Mouse (Mus musculus) heart, embryonic 13.5 days (tissue): ENCODE data around the gene Haus2. TPM values are rescaled to one million over a fixed set of nuclear protein-coding genes. Genes with fewer than 3 reads are reported as not detected.
"Not testable (repeated sequence)": the region's sequence is repeated elsewhere in the genome, so short reads cannot be mapped to it uniquely, and the experiment has no call there.

Source experiments
- ATAC-seq: fragments of 200-750 bp; cut with Nextera tagmentation; 2 replicates; pipeline ENCODE4 v1.8.0; 2017; ENCODE audit warnings: moderate TSS enrichment; ENCODE audit not compliant: insufficient number of reproducible peaks, low FRiP score, low TSS enrichment; ENCODE audit errors: extremely low read depth
- H3K27ac ChIP-seq: fragments of 300-500 bp; sonication (generic); replicated peaks from 2 replicates; pipeline ENCODE4 v1.5.1; 2015; ENCODE audit warnings: moderate library complexity, mild to moderate bottlenecking, inconsistent platforms
- H3K27me3 ChIP-seq: fragments of 300-500 bp; sonication (generic); replicated peaks from 2 replicates; pipeline ENCODE4 v1.6.1; 2015; ENCODE audit warnings: mild to moderate bottlenecking, inconsistent platforms
- H3K36me3 ChIP-seq: fragments of 300-500 bp; sonication (generic); 2 replicates; pipeline ENCODE4 v1.6.1; 2015; ENCODE audit warnings: mild to moderate bottlenecking, inconsistent platforms
- H3K4me1 ChIP-seq: fragments of 300-500 bp; sonication (generic); 2 replicates; pipeline ENCODE4 v1.6.1; 2015; ENCODE audit warnings: inconsistent platforms
- H3K4me2 ChIP-seq: fragments of 300-500 bp; sonication (generic); 2 replicates; pipeline ENCODE4 v1.6.1; 2015; ENCODE audit warnings: inconsistent platforms, mild to moderate bottlenecking, moderate library complexity
- H3K4me3 ChIP-seq: fragments of 300-500 bp; sonication (generic); 2 replicates; pipeline ENCODE4 v1.5.1; 2015; ENCODE audit warnings: moderate library complexity, mild to moderate bottlenecking, inconsistent platforms
- H3K9ac ChIP-seq: fragments of 300-500 bp; sonication (generic); 2 replicates; pipeline ENCODE4 v1.6.1; 2015; ENCODE audit warnings: inconsistent platforms, mild to moderate bottlenecking, moderate library complexity
- H3K9me3 ChIP-seq: fragments of 300-500 bp; sonication (generic); 2 replicates; pipeline ENCODE4 v1.6.1; 2016; ENCODE audit warnings: inconsistent platforms
- WGBS: fragments of 180-500 bp; shearing (Covaris S2); methylation state at CpG from one replicate; pipeline ENCODE4 v1.1.7; 2015; ENCODE audit warnings: mixed read lengths; 5-methylcytosine and 5-hydroxymethylcytosine counted together
- polyA plus RNA-seq: library from polyadenylated mRNA; unstranded; fragments of >200 nt; fragmentation: Nextera tagmentation; extraction: Ambion mirVana; gene quantifications from 2 replicates; pipeline ENCODE4 v1.2.1, GENCODE M21; 2015

Haus2 gene
- 18.9 and 20.2 TPM in 2 replicates for polyA plus RNA-seq

GRCm38 (mm10) chr2:120608830-120609723, at the start of gene Haus2, which contains the start of gene Lrrc57:
Haus2 (plus strand) TSS chr2:120609383.
Lrrc57 (minus strand) TSS chr2:120609520.
- H3K4me2 ChIP-seq, result peak within 1 kb of the TSS; percentile 95
- peak within 1 kb of the TSS; percentile 90 for H3K4me3 ChIP-seq
- peaks cover 26% of the 10 kb centered on the region for H3K4me1 ChIP-seq
- no peaks in the 10 kb centered on the region for H3K27me3 ChIP-seq
- under 1% methylated on average over 52 of the region's 52 CpGs for WGBS
- H3K27ac ChIP-seq, result peak within 1 kb of the TSS; percentile 95
- peak; percentile 90 for ATAC-seq
- peaks cover 30% of the 10 kb centered on the region for H3K36me3 ChIP-seq
- no peaks in the 10 kb centered on the region for H3K9me3 ChIP-seq
- H3K9ac ChIP-seq, result peak within 1 kb of the TSS; percentile 92

GRCm38 (mm10) chr2:120561524-120561923, 47.7 kb upstream of the Haus2 start:
- 88% methylated on average over 1 of the region's 1 CpGs for WGBS
- H3K9ac ChIP-seq, result no peak overlapping the region; the same call in 1 of the 2 replicates
- H3K36me3 ChIP-seq, result peaks cover 20% of the 10 kb centered on the region
- H3K4me3 ChIP-seq, result no peak overlapping the region
- peaks cover 18% of the 10 kb centered on the region for H3K4me1 ChIP-seq
- no peak for ATAC-seq
- no peaks in the 10 kb centered on the region for H3K27me3 ChIP-seq
- no peaks in the 10 kb centered on the region for H3K9me3 ChIP-seq
- H3K27ac ChIP-seq, result no peak overlapping the region
- peak overlapping the region; percentile 77; the same call in 1 of the 2 replicates for H3K4me2 ChIP-seq

GRCm38 (mm10) chr2:120562859-120563234, 46.3 kb upstream of the Haus2 start:
- peak overlapping the region; percentile 75 for H3K4me3 ChIP-seq
- ATAC-seq, result no peak
- H3K27me3 ChIP-seq, result no peaks in the 10 kb centered on the region
- peaks cover 10% of the 10 kb centered on the region for H3K36me3 ChIP-seq
- H3K4me1 ChIP-seq, result peaks cover 20% of the 10 kb centered on the region
- 19% methylated on average over 9 of the region's 9 CpGs for WGBS
- H3K27ac ChIP-seq, result peak overlapping the region; percentile 77
- H3K4me2 ChIP-seq, result peak overlapping the region; percentile 77
- H3K9me3 ChIP-seq, result no peaks in the 10 kb centered on the region
- H3K9ac ChIP-seq, result peak overlapping the region; percentile 91

- Histone ChIP-seq H3K27me3 (no peaks in the 10 kb centered on the region), H3K4me3 (peak within 1 kb of the TSS; percentile 75), H3K9me3 (no peaks in the 10 kb centered on the region), H3K4me1 (peaks cover 21% of the 10 kb centered on the region), H3K27ac (peak within 1 kb of the TSS; percentile 77), H3K4me2 (peak within 1 kb of the TSS; percentile 77), H3K36me3 (peaks cover 9% of the 10 kb centered on the region), H3K9ac (peak within 1 kb of the TSS; percentile 91)
- WGBS, result under 1% methylated on average over 48 of the region's 50 CpGs
- ATAC-seq, result peak; percentile 44; the same call in 1 of the 2 replicates
Measured at GRCm38 (mm10) chr2:120563235-120563990, 45.8 kb upstream of the Haus2 start, which contains the start of gene Zfp106. Zfp106 (minus strand) TSS chr2:120563843.

GRCm38 (mm10) chr2:120564548-120565188, 44.5 kb upstream of the Haus2 start:
- H3K4me2 ChIP-seq, H3K9me3 ChIP-seq, H3K9ac ChIP-seq, ATAC-seq, H3K27ac ChIP-seq, H3K27me3 ChIP-seq, H3K4me3 ChIP-seq, H3K36me3 ChIP-seq: not testable (repeated sequence)
- WGBS, result 90% methylated on average over 4 of the region's 4 CpGs
- H3K4me1 ChIP-seq, result peaks cover 33% of the 10 kb centered on the region

- ATAC-seq, result no peak
- Histone ChIP-seq H3K36me3 (peaks cover 8% of the 10 kb centered on the region), H3K4me2 (no peak overlapping the region), H3K4me1 (peaks cover 33% of the 10 kb centered on the region), H3K4me3 (no peak overlapping the region), H3K27me3 (no peaks in the 10 kb centered on the region), H3K9ac (no peak overlapping the region), H3K27ac (no peak overlapping the region), H3K9me3 (no peaks in the 10 kb centered on the region)
- 64% methylated on average over 2 of the region's 2 CpGs for WGBS
Measured at GRCm38 (mm10) chr2:120565363-120565762, 43.8 kb upstream of the Haus2 start.

GRCm38 (mm10) chr2:120566886-120567797, 42.0 kb upstream of the Haus2 start, which contains the start of gene Snap23:
Snap23 (plus strand) TSS chr2:120567671.
- peak; percentile 92 for ATAC-seq
- Histone ChIP-seq H3K4me2 (peak within 1 kb of the TSS; percentile 87), H3K9ac (peak within 1 kb of the TSS; percentile 89), H3K36me3 (peaks cover 14% of the 10 kb centered on the region), H3K27me3 (no peaks in the 10 kb centered on the region), H3K27ac (peak within 1 kb of the TSS; percentile 90), H3K4me1 (peaks cover 27% of the 10 kb centered on the region), H3K4me3 (peak within 1 kb of the TSS; percentile 81), H3K9me3 (no peaks in the 10 kb centered on the region)
- WGBS, result under 1% methylated on average over 42 of the region's 42 CpGs

- H3K4me3 ChIP-seq, result peak overlapping the region; percentile 81
- H3K27me3 ChIP-seq, result no peaks in the 10 kb centered on the region
- ATAC-seq, result peak; percentile 75
- H3K4me2 ChIP-seq, result peak overlapping the region; percentile 87
- no peaks in the 10 kb centered on the region for H3K9me3 ChIP-seq
- peaks cover 20% of the 10 kb centered on the region for H3K4me1 ChIP-seq
- 0% methylated on average over 22 of the region's 22 CpGs for WGBS
- H3K9ac ChIP-seq, result peak overlapping the region; percentile 89
- peaks cover 15% of the 10 kb centered on the region for H3K36me3 ChIP-seq
- peak overlapping the region; percentile 90 for H3K27ac ChIP-seq
Measured at GRCm38 (mm10) chr2:120567798-120568320, 41.3 kb upstream of the Haus2 start.

- H3K36me3 ChIP-seq, result peaks cover 15% of the 10 kb centered on the region
- H3K27me3 ChIP-seq, result no peaks in the 10 kb centered on the region
- no peak overlapping the region for H3K4me2 ChIP-seq
- no peak for ATAC-seq
- no peak overlapping the region for H3K4me3 ChIP-seq
- no peak overlapping the region for H3K9ac ChIP-seq
- no peaks in the 10 kb centered on the region for H3K9me3 ChIP-seq
- H3K27ac ChIP-seq, result no peak overlapping the region
- H3K4me1 ChIP-seq, result peaks cover 16% of the 10 kb centered on the region
- 95% methylated on average over 3 of the region's 3 CpGs for WGBS
Measured at GRCm38 (mm10) chr2:120571081-120571480, 38.1 kb upstream of the Haus2 start.

- Histone ChIP-seq H3K36me3 (peaks cover 15% of the 10 kb centered on the region), H3K4me1 (peaks cover 13% of the 10 kb centered on the region)
- H3K27ac ChIP-seq, ATAC-seq, H3K4me2 ChIP-seq, H3K9ac ChIP-seq, H3K9me3 ChIP-seq, H3K27me3 ChIP-seq, H3K4me3 ChIP-seq: not testable (repeated sequence)
- 90% methylated on average over 3 of the region's 3 CpGs for WGBS
Measured at GRCm38 (mm10) chr2:120572161-120572560, 37.0 kb upstream of the Haus2 start.
